Mouse (Mus musculus): ENCODE measurements around the gene Stat5b. TPM values are rescaled to one million over a fixed set of nuclear protein-coding genes. Genes with fewer than 3 reads are reported as not detected.

Gene Stat5b
- polyA plus RNA-seq, 1 experiment = 44.7 TPM

DNA sequence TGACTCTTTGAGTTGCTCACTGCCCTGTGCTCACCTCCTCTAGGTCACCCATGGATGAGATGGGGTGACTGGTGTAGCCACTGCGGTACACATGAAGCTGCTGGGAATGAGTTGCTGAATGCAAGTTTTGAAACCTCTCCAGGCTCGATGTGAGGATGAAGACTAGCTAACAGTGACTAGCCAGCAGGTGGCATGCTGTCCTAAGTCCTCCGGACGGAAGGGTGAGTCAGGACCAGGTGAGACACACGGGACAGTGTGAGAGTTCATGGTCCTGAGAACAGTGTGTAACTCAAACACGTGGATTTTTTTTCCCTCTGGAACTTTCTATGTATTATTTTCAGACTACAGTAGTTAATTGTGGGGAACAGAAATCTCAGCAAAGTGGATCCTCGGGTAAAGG, 17.1 kb downstream of the Stat5b start:
- TF ChIP-seq POLR2A (IDR thresholded peaks at IDR 0.05; ENCODE audit: borderline replicate concordance, extremely low read depth, low read depth, low read length) (no peak), CTCF (IDR thresholded peaks at IDR 0.05; ENCODE audit: insufficient read depth, low read length) (peak; percentile 69; the same call in 1 of the 2 replicates)
- WGBS = 57% methylated on average over 7 of the region's 7 CpGs
- DNase-seq = no peak
- Histone ChIP-seq H3K4me3 (replicated peaks; ENCODE audit: extremely low read depth, low read depth, low read length) (no peak overlapping the region), H3K4me1 (ENCODE audit: control insufficient read depth, insufficient read depth, low read length) (peaks cover 8% of the 10 kb centered on the region)

DNA sequence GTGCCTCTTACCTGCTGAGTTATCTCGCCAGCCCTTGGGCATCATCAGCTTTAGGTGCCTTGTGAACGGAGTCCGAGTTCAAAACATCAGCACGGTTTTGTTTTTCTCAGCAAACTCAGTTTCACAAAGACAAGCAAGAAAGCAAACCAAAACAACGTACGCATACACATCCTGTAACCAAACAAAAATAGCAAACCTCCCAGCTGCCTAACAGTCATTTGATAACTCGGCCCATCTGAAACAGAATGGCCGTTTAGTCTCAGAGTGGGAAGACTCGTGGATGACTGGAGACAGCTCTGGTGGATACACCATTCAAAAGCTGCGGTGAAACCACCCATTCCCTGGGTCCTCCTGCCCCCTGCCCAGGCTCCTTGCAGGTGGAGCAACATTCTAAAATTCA, 19.1 kb downstream of the Stat5b start:
- H3K4me1 ChIP-seq (ENCODE audit: control insufficient read depth, insufficient read depth, low read length) = peaks cover 13% of the 10 kb centered on the region
- no peak overlapping the region for H3K4me3 ChIP-seq (replicated peaks; ENCODE audit: extremely low read depth, low read depth, low read length)
- no peak for DNase-seq
- 57% methylated on average over 10 of the region's 10 CpGs for WGBS
- TF ChIP-seq POLR2A (IDR thresholded peaks at IDR 0.05; ENCODE audit: borderline replicate concordance, extremely low read depth, low read depth, low read length) (no peak), CTCF (IDR thresholded peaks at IDR 0.05; ENCODE audit: insufficient read depth, low read length) (no peak)

DNA sequence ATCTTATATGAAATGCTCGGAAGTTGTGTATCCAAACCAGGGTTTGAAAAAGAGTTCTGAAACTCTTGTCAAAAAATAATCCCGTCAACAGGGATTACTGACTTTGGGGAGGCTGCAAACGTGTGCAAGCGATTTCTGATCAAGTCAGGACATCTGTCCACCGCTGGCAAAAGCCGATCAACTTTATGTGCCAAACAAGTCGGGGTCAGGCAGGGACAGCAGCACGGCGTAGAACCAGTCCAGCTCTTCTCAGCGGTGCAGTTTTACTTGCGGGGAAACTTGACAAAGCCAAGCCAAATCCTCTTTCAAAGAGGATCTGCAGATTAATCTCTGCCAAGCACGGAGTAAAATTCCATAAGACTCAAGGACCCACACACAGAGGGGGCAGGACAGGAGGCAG, 20.8 kb downstream of the Stat5b start:
- DNase-seq = no peak
- Histone ChIP-seq H3K4me3 (replicated peaks; ENCODE audit: extremely low read depth, low read depth, low read length) (no peak overlapping the region), H3K4me1 (ENCODE audit: control insufficient read depth, insufficient read depth, low read length) (peaks cover 13% of the 10 kb centered on the region)
- 67% methylated on average over 12 of the region's 12 CpGs for WGBS
- TF ChIP-seq POLR2A (IDR thresholded peaks at IDR 0.05; ENCODE audit: borderline replicate concordance, extremely low read depth, low read depth, low read length) (no peak), CTCF (IDR thresholded peaks at IDR 0.05; ENCODE audit: insufficient read depth, low read length) (no peak)

DNA sequence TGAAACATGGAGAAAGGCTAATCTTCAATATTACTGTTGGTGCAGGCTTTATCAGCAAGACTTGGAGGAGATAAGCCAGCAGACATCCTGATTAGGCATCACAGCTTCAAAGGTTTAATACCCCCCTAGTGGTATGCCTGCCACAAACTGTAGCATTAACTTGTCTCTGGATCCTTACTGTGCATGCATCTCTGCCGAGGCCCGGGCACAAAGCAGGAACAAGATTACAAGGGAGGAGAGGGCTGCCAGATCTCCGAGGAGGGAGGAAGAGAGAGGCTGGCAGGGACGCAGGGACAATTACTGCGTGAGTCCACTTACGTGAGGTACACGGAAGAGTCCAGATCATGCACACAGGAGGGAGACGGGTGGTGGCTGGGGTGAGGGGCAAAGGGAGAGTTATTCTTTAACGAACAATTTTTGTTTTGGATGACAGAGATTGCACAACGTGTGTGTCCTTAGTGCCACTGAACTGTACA, 21.8 kb downstream of the Stat5b start:
- 23% methylated on average over 10 of the region's 10 CpGs for WGBS
- Histone ChIP-seq H3K4me3 (replicated peaks; ENCODE audit: extremely low read depth, low read depth, low read length) (no peak overlapping the region), H3K4me1 (ENCODE audit: control insufficient read depth, insufficient read depth, low read length) (peaks cover 13% of the 10 kb centered on the region)
- DNase-seq = no peak
- no peak for TF ChIP-seq CTCF (IDR thresholded peaks at IDR 0.05; ENCODE audit: insufficient read depth, low read length)
- TF ChIP-seq POLR2A (IDR thresholded peaks at IDR 0.05; ENCODE audit: borderline replicate concordance, extremely low read depth, low read depth, low read length) = no peak

DNA sequence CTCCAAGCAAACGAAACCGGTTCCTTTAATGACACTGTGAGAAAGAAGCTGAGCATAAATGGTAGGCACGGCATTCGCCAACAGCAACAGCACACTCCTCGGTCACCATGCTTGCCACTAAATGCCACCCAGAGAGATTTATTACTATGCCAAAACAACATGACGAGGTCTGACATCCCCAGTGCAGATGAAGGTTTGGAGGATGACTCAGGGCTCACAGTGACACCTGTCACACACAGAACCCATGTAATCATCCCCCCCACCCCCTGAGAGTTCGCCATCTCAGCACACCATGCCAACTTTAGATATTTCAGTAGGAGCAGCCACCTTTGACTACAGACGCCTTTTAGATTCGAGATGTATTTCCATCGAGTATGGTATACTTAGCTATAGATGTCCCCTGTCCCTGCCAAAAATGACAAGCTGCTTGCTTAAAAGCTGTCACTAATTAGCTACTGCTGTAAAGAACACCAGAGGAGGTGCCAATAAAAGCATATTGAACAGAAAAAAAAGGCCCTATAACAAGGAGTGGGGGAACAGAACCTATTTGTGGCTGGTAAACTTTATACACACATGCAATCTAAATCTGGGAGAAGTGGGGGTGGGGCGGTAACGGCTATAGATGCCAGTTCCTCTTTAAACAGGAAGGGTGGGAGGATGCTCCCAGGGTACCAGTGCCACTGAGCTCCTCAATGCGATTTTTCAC, 24.2 kb downstream of the Stat5b start:
- H3K4me3 ChIP-seq (replicated peaks; ENCODE audit: extremely low read depth, low read depth, low read length) = no peak overlapping the region
- peaks cover 15% of the 10 kb centered on the region for H3K4me1 ChIP-seq (ENCODE audit: control insufficient read depth, insufficient read depth, low read length)
- no peak for DNase-seq
- TF ChIP-seq CTCF (IDR thresholded peaks at IDR 0.05; ENCODE audit: insufficient read depth, low read length) (no peak), POLR2A (IDR thresholded peaks at IDR 0.05; ENCODE audit: borderline replicate concordance, extremely low read depth, low read depth, low read length) (no peak)
- WGBS = 66% methylated on average over 13 of the region's 13 CpGs

DNA sequence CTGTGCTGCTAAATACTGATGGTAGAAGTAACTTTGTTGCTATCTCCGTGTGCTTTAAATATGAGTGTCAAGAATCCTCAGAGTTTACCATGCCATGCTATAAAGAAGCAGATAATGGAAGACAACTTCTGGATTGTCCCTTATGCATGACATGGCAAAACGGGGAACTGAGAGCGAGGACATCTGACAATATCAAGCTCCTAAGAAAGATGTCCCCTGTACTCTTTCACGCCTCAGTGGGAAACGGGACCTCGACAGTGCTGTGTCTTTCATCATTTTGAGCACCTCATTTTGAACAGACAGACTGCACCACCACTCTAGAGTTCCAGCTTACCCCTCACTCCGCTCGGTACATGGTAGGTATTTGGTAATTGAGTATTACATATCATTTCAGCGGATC, 25.1 kb downstream of the Stat5b start:
- WGBS = 79% methylated on average over 9 of the region's 9 CpGs
- DNase-seq = no peak
- no peak for TF ChIP-seq CTCF (IDR thresholded peaks at IDR 0.05; ENCODE audit: insufficient read depth, low read length)
- no peak for TF ChIP-seq POLR2A (IDR thresholded peaks at IDR 0.05; ENCODE audit: borderline replicate concordance, extremely low read depth, low read depth, low read length)
- peaks cover 15% of the 10 kb centered on the region for H3K4me1 ChIP-seq (ENCODE audit: control insufficient read depth, insufficient read depth, low read length)
- H3K4me3 ChIP-seq (replicated peaks; ENCODE audit: extremely low read depth, low read depth, low read length) = no peak overlapping the region

DNA sequence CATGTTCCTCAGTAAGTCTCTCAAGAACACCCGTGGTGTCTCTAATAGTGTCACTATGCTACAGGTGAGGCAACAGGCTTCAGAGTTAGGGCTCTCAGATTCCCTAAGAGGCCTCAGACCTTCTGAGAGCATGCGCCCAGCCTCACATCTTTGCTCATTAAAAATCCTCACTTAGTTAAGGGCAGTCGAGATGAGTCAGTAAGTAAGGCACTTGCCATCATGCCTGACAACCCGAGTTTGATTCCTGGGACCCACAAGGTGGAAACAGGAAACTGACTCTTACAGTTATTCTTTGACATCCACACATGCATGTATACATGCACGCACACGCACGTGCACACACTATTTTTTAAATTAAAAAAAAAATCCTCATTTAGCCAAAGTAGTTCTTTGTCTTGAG, 26.0 kb downstream of the Stat5b start:
- no peak for DNase-seq
- 73% methylated on average over 7 of the region's 7 CpGs for WGBS
- Histone ChIP-seq H3K4me3 (replicated peaks; ENCODE audit: extremely low read depth, low read depth, low read length) (no peak overlapping the region), H3K4me1 (ENCODE audit: control insufficient read depth, insufficient read depth, low read length) (peaks cover 15% of the 10 kb centered on the region)
- no peak for TF ChIP-seq POLR2A (IDR thresholded peaks at IDR 0.05; ENCODE audit: borderline replicate concordance, extremely low read depth, low read depth, low read length)
- no peak for TF ChIP-seq CTCF (IDR thresholded peaks at IDR 0.05; ENCODE audit: insufficient read depth, low read length)

DNA sequence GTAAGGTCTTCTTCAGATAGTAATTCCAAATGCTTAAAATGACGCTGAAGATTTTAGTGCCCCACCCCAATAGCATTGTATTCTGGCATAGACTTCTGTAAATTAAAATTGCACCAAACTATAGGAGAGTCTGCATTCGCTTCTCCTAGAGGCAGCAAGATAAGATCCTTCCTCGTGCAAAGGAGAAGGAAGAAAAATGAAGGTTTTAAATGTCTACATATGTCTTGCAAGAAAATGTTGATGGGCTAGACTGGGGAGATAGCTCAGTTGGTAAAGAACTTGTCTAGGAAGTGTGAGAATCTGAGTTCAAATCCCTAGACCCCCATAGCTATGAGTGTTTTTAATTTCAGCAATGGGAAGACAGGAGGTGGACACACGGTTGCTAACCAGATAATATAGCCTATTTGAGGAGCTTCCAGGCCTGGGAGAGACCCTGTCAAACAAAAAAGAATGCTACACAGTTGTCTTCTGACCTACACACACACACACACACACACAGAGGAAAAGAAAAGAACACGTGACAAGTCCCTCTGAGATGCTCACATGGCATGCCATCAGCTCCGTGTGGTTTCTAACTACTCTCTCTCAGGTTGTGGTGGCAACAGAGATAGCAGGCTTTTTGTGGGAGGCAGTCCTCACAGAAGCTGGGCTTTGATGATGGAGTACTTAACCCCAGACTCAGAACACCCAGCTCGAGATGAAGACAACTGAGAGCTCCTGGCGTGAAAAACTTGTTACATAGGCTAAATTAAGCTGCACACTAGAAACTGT, 26.8 kb downstream of the Stat5b start:
- DNase-seq = no peak
- peaks cover 13% of the 10 kb centered on the region for H3K4me1 ChIP-seq (ENCODE audit: control insufficient read depth, insufficient read depth, low read length)
- WGBS = 61% methylated on average over 8 of the region's 8 CpGs
- H3K4me3 ChIP-seq (replicated peaks; ENCODE audit: extremely low read depth, low read depth, low read length) = no peak overlapping the region
- no peak for TF ChIP-seq POLR2A (IDR thresholded peaks at IDR 0.05; ENCODE audit: borderline replicate concordance, extremely low read depth, low read depth, low read length)
- TF ChIP-seq CTCF (IDR thresholded peaks at IDR 0.05; ENCODE audit: insufficient read depth, low read length) = no peak

DNA sequence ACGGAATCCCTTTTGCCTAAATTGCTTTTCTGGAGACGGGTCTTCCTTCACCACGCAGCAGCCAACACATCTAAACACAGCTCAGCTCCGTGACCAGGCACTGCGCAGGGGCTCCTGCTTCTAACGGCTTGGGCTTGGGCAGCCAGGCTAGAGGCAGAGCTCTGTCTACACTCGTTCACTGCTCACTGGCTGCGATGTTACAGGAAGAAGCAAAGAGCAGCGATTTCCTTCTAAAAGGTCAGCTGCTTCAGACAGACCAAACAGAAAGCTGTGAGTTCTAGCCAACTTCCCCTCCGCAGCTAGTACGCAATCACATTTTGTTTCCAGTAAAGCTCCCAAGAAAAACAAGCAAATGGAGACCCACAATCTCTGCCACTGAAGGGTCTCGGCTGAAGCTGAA, 28.2 kb downstream of the Stat5b start:
- no peak for TF ChIP-seq CTCF (IDR thresholded peaks at IDR 0.05; ENCODE audit: insufficient read depth, low read length)
- TF ChIP-seq POLR2A (IDR thresholded peaks at IDR 0.05; ENCODE audit: borderline replicate concordance, extremely low read depth, low read depth, low read length) = peak; percentile 81; the same call in 1 of the 2 replicates
- Histone ChIP-seq H3K4me1 (ENCODE audit: control insufficient read depth, insufficient read depth, low read length) (peaks cover 11% of the 10 kb centered on the region; the same call in 1 of the 2 replicates), H3K4me3 (replicated peaks; ENCODE audit: extremely low read depth, low read depth, low read length) (peak overlapping the region; percentile 61)
- no peak for DNase-seq
- 14% methylated on average over 12 of the region's 12 CpGs for WGBS

Data from lung, adult 2 months (tissue).